Mouse (Mus musculus): ENCODE data around the gene Tmem245. TPM values are rescaled to one million over a fixed set of nuclear protein-coding genes. Genes with fewer than 3 reads are reported as not detected.

Tmem245 gene
- polyA plus RNA-seq, 1 experiment from 2014 or later: 8.7 TPM

DNA sequence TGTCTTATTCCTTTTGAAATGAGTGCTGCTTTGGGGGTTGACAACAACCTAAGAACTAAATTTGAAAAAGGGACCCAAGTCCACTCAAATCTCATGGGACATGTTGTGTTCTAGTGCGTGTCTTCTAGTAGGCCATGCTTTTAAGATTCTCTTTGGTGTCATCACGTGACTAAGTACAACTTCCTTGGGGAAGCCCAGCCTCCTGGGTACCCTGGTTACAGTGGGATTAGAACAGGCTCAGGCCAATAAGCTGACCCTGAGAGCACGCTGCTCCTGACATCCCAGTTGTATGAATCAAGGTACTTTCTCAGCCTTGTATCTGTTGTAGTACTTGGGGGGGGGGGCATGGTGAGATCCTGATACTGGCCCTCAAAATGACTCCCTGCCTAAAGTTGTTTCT, 4.5 kb upstream of the Tmem245 start:
- H3K4me3 ChIP-seq (replicated peaks): no peak overlapping the region
- no peak overlapping the region for H3K27ac ChIP-seq (replicated peaks)
- H3K27me3 ChIP-seq: no peaks in the 10 kb centered on the region
- no peaks in the 10 kb centered on the region for H3K9me3 ChIP-seq (replicated peaks)
- ATAC-seq (ENCODE audit: insufficient number of reproducible peaks, low FRiP score, low TSS enrichment, low read depth): no peak
- H3K4me1 ChIP-seq: no peaks in the 10 kb centered on the region; the same call in 1 of the 2 replicates
- no peak overlapping the region for H3K4me2 ChIP-seq (replicated peaks)
- WGBS: 83% methylated on average over 3 of the region's 3 CpGs
- H3K36me3 ChIP-seq: no peaks in the 10 kb centered on the region
- no peak overlapping the region for H3K9ac ChIP-seq

DNA sequence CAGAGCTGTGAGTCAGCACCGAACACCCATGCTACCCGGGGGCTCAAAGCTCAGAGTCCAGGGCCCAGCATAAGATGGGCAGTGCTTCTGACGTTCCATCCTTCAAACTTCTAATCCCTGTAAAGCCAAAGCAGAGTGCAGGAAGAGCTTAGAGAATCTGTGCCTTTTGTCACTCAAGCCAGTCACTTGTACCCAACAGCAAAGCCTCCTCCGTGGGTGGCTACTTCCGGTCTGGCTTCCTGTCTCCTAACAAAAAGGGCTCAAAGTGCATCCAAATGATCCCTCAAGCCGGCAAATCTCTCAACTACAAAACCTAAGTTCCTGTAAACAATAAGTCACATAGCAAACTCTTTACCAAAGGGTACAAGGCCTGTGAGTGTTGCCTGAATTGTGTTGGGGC, 2.3 kb upstream of the Tmem245 start:
- no peak overlapping the region for H3K27ac ChIP-seq (replicated peaks)
- H3K4me3 ChIP-seq (replicated peaks): no peak overlapping the region
- WGBS: 61% methylated on average over 6 of the region's 6 CpGs
- H3K36me3 ChIP-seq: no peaks in the 10 kb centered on the region
- H3K9ac ChIP-seq: no peak overlapping the region
- no peaks in the 10 kb centered on the region for H3K27me3 ChIP-seq
- H3K9me3 ChIP-seq (replicated peaks): no peaks in the 10 kb centered on the region
- no peak overlapping the region for H3K4me2 ChIP-seq (replicated peaks)
- peaks cover 16% of the 10 kb centered on the region for H3K4me1 ChIP-seq
- ATAC-seq (ENCODE audit: insufficient number of reproducible peaks, low FRiP score, low TSS enrichment, low read depth): no peak

- peaks cover 35% of the 10 kb centered on the region for H3K4me1 ChIP-seq
Measured at GRCm38 (mm10) chr4:56946180-56946579, 1.1 kb downstream of the Tmem245 start.

DNA sequence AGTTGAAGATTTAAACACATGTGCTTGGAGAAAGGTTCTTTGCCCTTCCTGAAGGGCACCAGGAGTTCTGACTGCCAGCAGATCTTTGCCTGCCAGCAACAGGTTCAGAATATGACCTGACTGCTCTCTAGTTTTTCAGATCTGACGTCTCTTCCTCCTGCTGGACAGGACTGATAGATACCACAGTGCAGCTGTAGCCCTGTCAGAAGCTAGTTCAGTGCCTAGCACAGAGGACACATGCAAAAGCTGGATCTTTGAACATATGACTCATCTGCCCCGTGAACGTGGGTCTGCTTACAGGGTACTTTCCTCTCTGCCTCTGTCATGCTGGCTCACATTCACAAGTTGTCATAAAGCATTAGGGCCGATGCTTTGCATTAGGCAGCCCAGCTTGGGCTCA, 3.0 kb downstream of the Tmem245 start:
- H3K27me3 ChIP-seq: no peaks in the 10 kb centered on the region
- H3K4me1 ChIP-seq: peaks cover 42% of the 10 kb centered on the region
- no peaks in the 10 kb centered on the region for H3K36me3 ChIP-seq
- no peak overlapping the region for H3K9ac ChIP-seq
- no peak overlapping the region for H3K4me3 ChIP-seq (replicated peaks)
- 0 out of 2 replicates have a peak overlapping the region, but pooled peaks have one; percentile 1 for H3K4me2 ChIP-seq (replicated peaks)
- no peaks in the 10 kb centered on the region for H3K9me3 ChIP-seq (replicated peaks)
- ATAC-seq (ENCODE audit: insufficient number of reproducible peaks, low FRiP score, low TSS enrichment, low read depth): no peak
- WGBS: 36% methylated on average over 4 of the region's 4 CpGs
- no peak overlapping the region for H3K27ac ChIP-seq (replicated peaks)

More at GRCm38 (mm10) chr4:56946180-56946579, 1.1 kb downstream of the Tmem245 start:
- peak overlapping the region; percentile 84 for H3K9ac ChIP-seq
- H3K36me3 ChIP-seq: no peaks in the 10 kb centered on the region
- ATAC-seq (ENCODE audit: insufficient number of reproducible peaks, low FRiP score, low TSS enrichment, low read depth): no peak
- no peaks in the 10 kb centered on the region for H3K27me3 ChIP-seq
- peak overlapping the region; percentile 88 for H3K27ac ChIP-seq (replicated peaks)
- WGBS: under 1% methylated on average over 14 of the region's 14 CpGs
- peak overlapping the region; percentile 93 for H3K4me3 ChIP-seq (replicated peaks)
- H3K9me3 ChIP-seq (replicated peaks): no peaks in the 10 kb centered on the region
- H3K4me2 ChIP-seq (replicated peaks): peak overlapping the region; percentile 74

DNA sequence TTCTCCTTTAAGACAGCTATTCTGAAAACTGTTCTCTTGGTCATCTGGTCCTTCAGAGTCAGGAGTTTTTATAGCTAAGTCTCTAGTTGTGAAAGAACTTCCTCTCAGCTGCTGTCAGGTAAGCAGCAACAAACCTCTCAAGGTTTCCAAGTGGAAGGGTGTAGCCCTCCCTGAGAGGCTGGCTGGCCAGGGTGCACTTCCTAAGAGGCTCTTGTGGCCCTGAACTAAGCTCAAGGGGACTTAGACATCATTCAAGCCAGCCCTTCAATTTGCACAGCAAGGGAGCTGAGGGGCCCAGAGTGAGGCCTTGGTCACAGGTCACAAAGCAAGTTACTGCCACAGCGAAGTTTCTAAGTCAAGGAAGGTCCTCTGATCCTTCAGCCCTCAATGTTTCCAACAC, 4.0 kb downstream of the Tmem245 start:
- no peak overlapping the region for H3K27ac ChIP-seq (replicated peaks)
- no peak overlapping the region for H3K4me2 ChIP-seq (replicated peaks)
- ATAC-seq (ENCODE audit: insufficient number of reproducible peaks, low FRiP score, low TSS enrichment, low read depth): no peak
- H3K36me3 ChIP-seq: no peaks in the 10 kb centered on the region
- H3K27me3 ChIP-seq: no peaks in the 10 kb centered on the region
- 39% methylated on average over 1 of the region's 1 CpGs for WGBS
- H3K9ac ChIP-seq: no peak overlapping the region
- no peak overlapping the region for H3K4me3 ChIP-seq (replicated peaks)
- no peaks in the 10 kb centered on the region for H3K9me3 ChIP-seq (replicated peaks)
- peaks cover 42% of the 10 kb centered on the region for H3K4me1 ChIP-seq

- no peak overlapping the region for H3K27ac ChIP-seq (replicated peaks)
- H3K4me3 ChIP-seq (replicated peaks): no peak overlapping the region
- H3K9me3 ChIP-seq (replicated peaks): no peaks in the 10 kb centered on the region
- H3K36me3 ChIP-seq: no peaks in the 10 kb centered on the region
- 79% methylated on average over 1 of the region's 1 CpGs for WGBS
- H3K4me1 ChIP-seq: peaks cover 42% of the 10 kb centered on the region
- no peak overlapping the region for H3K4me2 ChIP-seq (replicated peaks)
- no peaks in the 10 kb centered on the region for H3K27me3 ChIP-seq
- ATAC-seq (ENCODE audit: insufficient number of reproducible peaks, low FRiP score, low TSS enrichment, low read depth): no peak
- H3K9ac ChIP-seq: no peak overlapping the region
Measured at GRCm38 (mm10) chr4:56942567-56942966, 4.7 kb downstream of the Tmem245 start.

DNA sequence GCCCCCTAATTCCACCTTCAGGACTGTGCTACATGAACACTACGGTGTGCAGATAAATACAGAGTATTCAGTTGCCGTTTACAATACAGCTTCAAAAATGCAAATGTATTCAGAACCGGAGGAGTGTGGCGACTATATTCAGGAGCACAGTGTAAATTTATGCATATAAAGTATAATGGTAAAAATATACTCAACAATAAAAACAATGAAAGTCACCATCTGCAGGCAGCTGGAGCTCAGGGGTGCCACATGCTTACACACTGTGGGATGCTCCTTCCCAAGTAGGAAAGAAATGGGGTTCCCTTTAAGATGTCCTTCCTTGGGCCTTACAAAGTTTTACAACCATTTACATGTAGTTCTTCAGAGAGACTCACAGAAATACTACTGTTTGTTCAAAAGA, 5.8 kb downstream of the Tmem245 start:
- no peaks in the 10 kb centered on the region for H3K27me3 ChIP-seq
- peaks cover 44% of the 10 kb centered on the region for H3K4me1 ChIP-seq
- H3K27ac ChIP-seq (replicated peaks): no peak overlapping the region
- WGBS: 66% methylated on average over 4 of the region's 4 CpGs
- H3K9ac ChIP-seq: no peak overlapping the region
- no peak overlapping the region for H3K4me3 ChIP-seq (replicated peaks)
- H3K4me2 ChIP-seq (replicated peaks): no peak overlapping the region
- H3K9me3 ChIP-seq (replicated peaks): no peaks in the 10 kb centered on the region
- no peaks in the 10 kb centered on the region for H3K36me3 ChIP-seq
- no peak for ATAC-seq (ENCODE audit: insufficient number of reproducible peaks, low FRiP score, low TSS enrichment, low read depth)

DNA sequence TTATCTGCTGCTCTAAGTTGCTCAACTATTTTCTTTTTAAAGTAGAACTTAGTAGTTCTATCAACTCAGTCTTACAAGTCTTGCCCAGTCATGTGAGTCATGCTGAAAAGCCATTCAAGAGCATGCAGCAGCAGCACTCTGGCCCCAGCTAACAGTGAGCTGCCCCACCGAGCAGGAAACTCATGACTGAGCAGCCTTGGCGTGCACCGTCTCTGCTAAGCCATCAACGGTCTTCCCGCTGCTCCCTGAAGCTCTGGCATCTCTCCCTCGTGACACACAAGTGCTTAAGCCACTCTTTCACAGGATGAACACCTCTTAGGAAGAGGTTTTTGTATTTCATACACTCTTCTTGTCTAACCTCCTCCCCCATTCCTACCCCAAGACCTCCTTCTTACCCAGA, 10.1 kb downstream of the Tmem245 start:
- ATAC-seq (ENCODE audit: insufficient number of reproducible peaks, low FRiP score, low TSS enrichment, low read depth): no peak
- Histone ChIP-seq H3K4me1 (0 out of 2 replicates have a peak, but pooled peaks cover 10% of the 10 kb centered on the region), H3K9me3 (replicated peaks) (no peaks in the 10 kb centered on the region), H3K9ac (no peak overlapping the region), H3K27me3 (no peaks in the 10 kb centered on the region), H3K4me3 (replicated peaks) (no peak overlapping the region), H3K4me2 (replicated peaks) (no peak overlapping the region), H3K27ac (replicated peaks) (no peak overlapping the region), H3K36me3 (peaks cover 31% of the 10 kb centered on the region)
- 43% methylated on average over 6 of the region's 6 CpGs for WGBS

- H3K4me3 ChIP-seq (replicated peaks): no peak overlapping the region
- peaks cover 37% of the 10 kb centered on the region for H3K36me3 ChIP-seq
- WGBS: 100% methylated on average over 1 of the region's 1 CpGs
- ATAC-seq (ENCODE audit: insufficient number of reproducible peaks, low FRiP score, low TSS enrichment, low read depth): no peak
- H3K9ac ChIP-seq: no peak overlapping the region
- no peak overlapping the region for H3K27ac ChIP-seq (replicated peaks)
- 0 out of 2 replicates have a peak, but pooled peaks cover 4% of the 10 kb centered on the region for H3K4me1 ChIP-seq
- no peak overlapping the region for H3K4me2 ChIP-seq (replicated peaks)
- H3K9me3 ChIP-seq (replicated peaks): no peaks in the 10 kb centered on the region
- H3K27me3 ChIP-seq: no peaks in the 10 kb centered on the region
Measured at GRCm38 (mm10) chr4:56935327-56935726, 11.9 kb downstream of the Tmem245 start.

GRCm38 (mm10) chr4:56933154-56933553, 14.1 kb downstream of the Tmem245 start:
- no peak overlapping the region for H3K27ac ChIP-seq (replicated peaks)
- WGBS: 93% methylated on average over 4 of the region's 4 CpGs
- H3K4me3 ChIP-seq (replicated peaks): no peak overlapping the region
- H3K36me3 ChIP-seq: peaks cover 39% of the 10 kb centered on the region
- 0 out of 2 replicates have a peak, but pooled peaks cover 2% of the 10 kb centered on the region for H3K4me1 ChIP-seq
- ATAC-seq (ENCODE audit: insufficient number of reproducible peaks, low FRiP score, low TSS enrichment, low read depth): no peak
- no peaks in the 10 kb centered on the region for H3K27me3 ChIP-seq
- no peak overlapping the region for H3K4me2 ChIP-seq (replicated peaks)
- H3K9me3 ChIP-seq (replicated peaks): no peaks in the 10 kb centered on the region
- no peak overlapping the region for H3K9ac ChIP-seq

DNA sequence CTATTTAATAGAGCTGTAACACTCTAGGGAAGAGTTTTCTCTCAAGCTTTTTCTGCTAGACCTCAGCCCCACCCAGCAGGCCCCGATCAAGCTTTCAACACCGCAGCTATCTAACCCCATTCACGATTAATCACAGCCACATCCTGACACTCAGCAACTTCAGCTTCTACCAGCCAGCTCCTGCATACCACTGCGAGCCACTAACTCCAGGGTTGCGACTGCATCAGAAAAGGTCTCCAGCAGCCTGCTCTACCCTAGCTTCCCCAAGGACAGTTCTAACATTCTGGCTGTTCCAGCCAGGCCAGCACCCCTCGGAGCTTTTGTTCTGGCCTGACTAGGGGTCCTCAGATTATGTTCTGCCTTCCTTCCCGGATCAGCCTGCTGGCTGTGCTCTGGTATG, 15.1 kb downstream of the Tmem245 start:
- ATAC-seq (ENCODE audit: insufficient number of reproducible peaks, low FRiP score, low TSS enrichment, low read depth): no peak
- H3K9ac ChIP-seq: no peak overlapping the region
- no peak overlapping the region for H3K4me3 ChIP-seq (replicated peaks)
- no peaks in the 10 kb centered on the region for H3K9me3 ChIP-seq (replicated peaks)
- H3K4me2 ChIP-seq (replicated peaks): no peak overlapping the region
- no peak overlapping the region for H3K27ac ChIP-seq (replicated peaks)
- no peaks in the 10 kb centered on the region for H3K4me1 ChIP-seq
- whole genome bisulfite sequencing: 65% methylated on average over 7 of the region's 7 CpGs
- H3K27me3 ChIP-seq: no peaks in the 10 kb centered on the region
- peaks cover 39% of the 10 kb centered on the region for H3K36me3 ChIP-seq

DNA sequence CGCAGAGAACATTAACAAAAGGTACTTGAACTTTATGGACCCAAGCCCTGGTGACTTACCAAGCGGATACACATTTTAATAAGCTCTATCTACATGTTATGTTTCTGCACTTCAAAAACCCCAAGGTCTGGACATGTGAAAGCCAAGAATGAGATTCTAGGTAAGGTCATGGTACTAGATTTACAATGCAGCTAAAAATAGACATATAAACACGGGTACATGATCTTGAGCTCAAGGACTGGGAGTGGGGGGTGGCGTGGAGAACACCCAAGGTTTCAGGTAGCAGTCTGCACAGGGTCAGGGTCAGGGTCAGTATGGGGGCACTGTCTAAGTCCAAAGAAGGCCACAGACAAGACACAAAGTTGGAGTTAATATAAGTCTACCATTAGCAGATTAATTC, 16.9 kb downstream of the Tmem245 start:
- H3K9me3 ChIP-seq (replicated peaks): no peaks in the 10 kb centered on the region
- no peak for ATAC-seq (ENCODE audit: insufficient number of reproducible peaks, low FRiP score, low TSS enrichment, low read depth)
- H3K27ac ChIP-seq (replicated peaks): no peak overlapping the region
- H3K4me1 ChIP-seq: no peaks in the 10 kb centered on the region
- no peak overlapping the region for H3K4me3 ChIP-seq (replicated peaks)
- peaks cover 40% of the 10 kb centered on the region for H3K36me3 ChIP-seq
- no peak overlapping the region for H3K9ac ChIP-seq
- 71% methylated on average over 4 of the region's 4 CpGs for WGBS
- H3K4me2 ChIP-seq (replicated peaks): no peak overlapping the region
- no peaks in the 10 kb centered on the region for H3K27me3 ChIP-seq

Data from embryonic facial prominence, embryonic 15.5 days (tissue).